Mouse (Mus musculus): Measurements from ENCODE around the gene Oxct1. TPM values are rescaled to one million over a fixed set of nuclear protein-coding genes. Genes with fewer than 3 reads are reported as not detected.

Oxct1 gene
- polyA plus RNA-seq, 1 experiment from 2014 or later, result 64.8 TPM

DNA sequence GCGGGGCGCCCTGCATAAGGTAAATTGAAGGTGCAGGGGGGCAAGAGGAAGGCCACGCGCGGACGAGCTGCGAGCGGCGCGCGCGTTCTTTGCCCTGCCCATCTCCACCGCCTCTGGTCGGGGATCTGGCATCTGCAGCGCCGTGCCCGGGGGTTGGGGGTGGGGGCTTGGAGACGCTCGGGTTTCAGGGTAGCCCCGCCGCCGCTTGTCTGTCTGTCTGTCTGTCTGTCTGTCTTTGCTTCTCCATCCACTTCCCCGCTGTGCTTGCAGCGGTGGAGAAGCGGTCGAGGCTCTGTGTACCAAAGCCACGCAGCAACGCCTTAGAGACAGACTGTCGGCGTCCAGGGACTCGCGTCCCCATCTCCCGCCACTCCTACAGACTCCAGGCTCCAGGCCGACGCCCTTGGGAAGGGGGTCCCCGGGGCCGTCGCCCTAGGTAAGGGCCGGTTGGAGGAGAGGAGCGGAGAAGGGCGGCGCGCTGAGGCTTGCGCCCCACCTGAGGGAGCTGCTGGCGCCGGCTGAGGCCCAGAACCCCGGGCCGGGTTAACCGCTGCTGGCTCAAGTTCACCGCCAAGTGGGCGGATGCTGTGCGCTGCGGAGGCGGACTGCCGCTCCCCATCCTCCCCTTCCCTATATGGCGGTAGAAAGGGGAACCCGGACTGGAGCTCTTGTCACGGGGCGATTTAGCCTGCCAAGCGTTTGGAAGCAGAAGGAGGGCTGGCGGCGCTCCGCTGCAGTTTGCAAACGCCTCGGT lies 825 bp downstream of the Oxct1 start:
- Histone ChIP-seq H3K9me3 (ENCODE audit: low read length) (no peaks in the 10 kb centered on the region), H3K4me3 (ENCODE audit: low read depth, low read length) (peak overlapping the region; percentile 90), H3K4me1 (ENCODE audit: insufficient read depth, low read depth, low read length) (peaks cover 21% of the 10 kb centered on the region; the same call in 1 of the 2 replicates), H3K27me3 (replicated peaks; ENCODE audit: insufficient read depth, low read length) (no peaks in the 10 kb centered on the region), H3K4me2 (replicated peaks; ENCODE audit: low read depth, low read length) (peak overlapping the region; percentile 91), H3K36me3 (ENCODE audit: insufficient read depth, low read length) (no peaks in the 10 kb centered on the region), H3K27ac (ENCODE audit: low read length) (peak overlapping the region; percentile 93), H3K9ac (replicated peaks; ENCODE audit: low read depth) (peak overlapping the region; percentile 73)
- 1% methylated on average over 53 of the region's 65 CpGs for WGBS
- DNase-seq (ENCODE audit: low spot score) (peak; percentile 94), ATAC-seq (peak; percentile 78)
- TF ChIP-seq CTCF (IDR thresholded peaks at IDR 0.05) (peak; percentile 26; the same call in 1 of the 2 replicates), EP300 (IDR thresholded peaks at IDR 0.05) (no peak)

GRCm38 (mm10) chr15:4027671-4028410 lies 1.7 kb downstream of the Oxct1 start:
- Histone ChIP-seq H3K36me3 (ENCODE audit: insufficient read depth, low read length) (no peaks in the 10 kb centered on the region), H3K9me3 (ENCODE audit: low read length) (no peaks in the 10 kb centered on the region), H3K4me2 (replicated peaks; ENCODE audit: low read depth, low read length) (peak overlapping the region; percentile 91), H3K4me3 (ENCODE audit: low read depth, low read length) (peak overlapping the region; percentile 90), H3K27me3 (replicated peaks; ENCODE audit: insufficient read depth, low read length) (no peaks in the 10 kb centered on the region), H3K27ac (ENCODE audit: low read length) (0 out of 2 replicates have a peak overlapping the region, but pooled peaks have one; percentile 93), H3K9ac (replicated peaks; ENCODE audit: low read depth) (peak overlapping the region; percentile 73), H3K4me1 (ENCODE audit: insufficient read depth, low read depth, low read length) (peaks cover 21% of the 10 kb centered on the region; the same call in 1 of the 2 replicates)
- ATAC-seq (no peak), DNase-seq (ENCODE audit: low spot score) (peak; percentile 16)
- 6% methylated on average over 6 of the region's 6 CpGs for WGBS
- no peak for TF ChIP-seq CTCF (IDR thresholded peaks at IDR 0.05)
- no peak for TF ChIP-seq EP300 (IDR thresholded peaks at IDR 0.05)

DNA sequence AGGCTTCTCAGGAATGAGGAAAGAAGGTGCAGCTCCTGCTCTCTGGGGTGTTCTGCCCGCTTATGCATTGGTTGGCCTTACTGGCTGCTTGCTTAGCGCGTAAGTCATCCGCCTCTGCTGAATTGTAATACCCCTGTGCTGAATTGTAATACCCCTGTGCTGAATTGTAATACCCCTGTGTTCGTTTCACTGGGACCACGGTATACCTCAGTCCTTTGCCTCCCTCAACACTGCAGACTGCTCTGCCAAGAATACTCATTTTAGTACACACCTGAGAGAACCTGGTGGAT lies 2.2 kb downstream of the Oxct1 start:
- Histone ChIP-seq H3K4me3 (ENCODE audit: low read depth, low read length) (no peak overlapping the region), H3K4me2 (replicated peaks; ENCODE audit: low read depth, low read length) (no peak overlapping the region), H3K36me3 (ENCODE audit: insufficient read depth, low read length) (no peaks in the 10 kb centered on the region), H3K27me3 (replicated peaks; ENCODE audit: insufficient read depth, low read length) (no peaks in the 10 kb centered on the region), H3K4me1 (ENCODE audit: insufficient read depth, low read depth, low read length) (peaks cover 21% of the 10 kb centered on the region; the same call in 1 of the 2 replicates), H3K9me3 (ENCODE audit: low read length) (no peaks in the 10 kb centered on the region), H3K9ac (replicated peaks; ENCODE audit: low read depth) (no peak overlapping the region), H3K27ac (ENCODE audit: low read length) (no peak overlapping the region)
- DNase-seq (ENCODE audit: low spot score) (no peak), ATAC-seq (no peak)
- WGBS, result 80% methylated on average over 6 of the region's 6 CpGs
- TF ChIP-seq CTCF (IDR thresholded peaks at IDR 0.05) (no peak), EP300 (IDR thresholded peaks at IDR 0.05) (no peak)

GRCm38 (mm10) chr15:4028960-4029359 lies 2.8 kb downstream of the Oxct1 start:
- no peak for ATAC-seq
- no peak overlapping the region for H3K4me3 ChIP-seq (ENCODE audit: low read depth, low read length)
- H3K9me3 ChIP-seq (ENCODE audit: low read length), result no peaks in the 10 kb centered on the region
- H3K27ac ChIP-seq (ENCODE audit: low read length), result no peak overlapping the region
- DNase-seq (ENCODE audit: low spot score), result no peak
- H3K36me3 ChIP-seq (ENCODE audit: insufficient read depth, low read length), result no peaks in the 10 kb centered on the region
- no peak for TF ChIP-seq CTCF (IDR thresholded peaks at IDR 0.05)
- TF ChIP-seq EP300 (IDR thresholded peaks at IDR 0.05), result no peak
- no peaks in the 10 kb centered on the region for H3K27me3 ChIP-seq (replicated peaks; ENCODE audit: insufficient read depth, low read length)
- no peak overlapping the region for H3K9ac ChIP-seq (replicated peaks; ENCODE audit: low read depth)
- H3K4me1 ChIP-seq (ENCODE audit: insufficient read depth, low read depth, low read length), result peaks cover 21% of the 10 kb centered on the region; the same call in 1 of the 2 replicates
- H3K4me2 ChIP-seq (replicated peaks; ENCODE audit: low read depth, low read length), result no peak overlapping the region

- no peak for DNase-seq (ENCODE audit: low spot score)
- no peak overlapping the region for H3K27ac ChIP-seq (ENCODE audit: low read length)
- 0 out of 2 replicates have a peak, but pooled peaks cover 3% of the 10 kb centered on the region for H3K36me3 ChIP-seq (ENCODE audit: insufficient read depth, low read length)
- no peaks in the 10 kb centered on the region for H3K27me3 ChIP-seq (replicated peaks; ENCODE audit: insufficient read depth, low read length)
- 65% methylated on average over 3 of the region's 3 CpGs for WGBS
- no peak overlapping the region for H3K4me2 ChIP-seq (replicated peaks; ENCODE audit: low read depth, low read length)
- no peak overlapping the region for H3K9ac ChIP-seq (replicated peaks; ENCODE audit: low read depth)
- no peaks in the 10 kb centered on the region for H3K4me1 ChIP-seq (ENCODE audit: insufficient read depth, low read depth, low read length)
- H3K4me3 ChIP-seq (ENCODE audit: low read depth, low read length), result no peak overlapping the region
- H3K9me3 ChIP-seq (ENCODE audit: low read length), result no peaks in the 10 kb centered on the region
- no peak for TF ChIP-seq EP300 (IDR thresholded peaks at IDR 0.05)
- no peak for TF ChIP-seq CTCF (IDR thresholded peaks at IDR 0.05)
- no peak for ATAC-seq
Observed at GRCm38 (mm10) chr15:4033168-4034004, 7.2 kb downstream of the Oxct1 start.

DNA sequence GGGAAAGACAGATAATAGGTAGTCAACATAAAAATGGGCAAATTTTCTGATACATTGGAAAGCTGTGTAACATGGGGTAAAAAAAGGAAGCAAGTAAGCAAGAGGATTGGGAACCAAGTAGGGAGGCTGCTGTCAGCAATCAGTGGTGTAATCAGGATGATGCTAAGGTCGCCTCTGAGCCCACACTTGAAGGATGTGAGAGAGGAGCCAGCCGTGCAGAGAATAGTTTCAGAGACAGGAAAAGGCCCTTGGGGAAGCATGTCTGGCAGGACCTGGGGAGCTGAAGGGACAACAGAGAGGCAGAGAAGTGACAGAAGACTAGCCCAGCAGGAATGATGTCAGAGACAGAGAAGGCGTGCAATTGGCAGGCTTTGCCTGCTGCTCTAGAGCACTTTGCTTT lies 16.2 kb downstream of the Oxct1 start:
- WGBS, result 56% methylated on average over 3 of the region's 3 CpGs
- no peak for TF ChIP-seq EP300 (IDR thresholded peaks at IDR 0.05)
- no peak for TF ChIP-seq CTCF (IDR thresholded peaks at IDR 0.05)
- no peaks in the 10 kb centered on the region for H3K9me3 ChIP-seq (ENCODE audit: low read length)
- H3K4me2 ChIP-seq (replicated peaks; ENCODE audit: low read depth, low read length), result no peak overlapping the region
- no peaks in the 10 kb centered on the region for H3K27me3 ChIP-seq (replicated peaks; ENCODE audit: insufficient read depth, low read length)
- H3K4me3 ChIP-seq (ENCODE audit: low read depth, low read length), result no peak overlapping the region
- H3K9ac ChIP-seq (replicated peaks; ENCODE audit: low read depth), result no peak overlapping the region
- ATAC-seq (no peak), DNase-seq (ENCODE audit: low spot score) (no peak)
- H3K27ac ChIP-seq (ENCODE audit: low read length), result no peak overlapping the region
- H3K36me3 ChIP-seq (ENCODE audit: insufficient read depth, low read length), result peaks cover 6% of the 10 kb centered on the region; the same call in 1 of the 2 replicates
- no peaks in the 10 kb centered on the region for H3K4me1 ChIP-seq (ENCODE audit: insufficient read depth, low read depth, low read length)
